Mouse (Mus musculus): ENCODE data around the gene Mon1a.

The Mon1a gene

DNA sequence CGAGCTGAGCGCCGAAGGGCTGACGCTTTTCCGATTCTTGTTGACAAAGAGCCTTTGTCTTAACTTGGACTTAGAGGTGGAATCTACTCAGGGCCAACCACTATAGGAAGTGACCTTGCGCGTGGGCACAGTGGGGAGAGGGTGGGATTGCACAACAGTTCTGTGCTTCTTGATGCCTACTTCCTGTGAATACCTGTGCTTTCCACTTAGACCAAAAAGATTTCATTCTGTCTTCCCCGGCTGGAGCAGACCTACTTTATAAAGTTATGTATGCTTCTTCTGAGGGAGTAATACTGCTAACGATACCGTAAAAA lies 61.9 kb downstream of the Mon1a start, which contains the start of gene Traip:
Gene Traip (plus strand): TSS at position 215 of the 314 bp plus-strand sequence.
- no peak for DNase-seq

GRCm38 (mm10) chr9:107950460-107951355 lies 62.8 kb downstream of the Mon1a start:
- peak; percentile 92 to 95 for DNase-seq

Data from lung, adult 18-20 months (tissue).